Mouse (Mus musculus) liver, embryonic 15.5 days (tissue): ENCODE results near the gene Map2k3. TPM values are rescaled to one million over a fixed set of nuclear protein-coding genes. Genes with fewer than 3 reads are reported as not detected.

ENCODE experiments used
- ATAC-seq: fragments of 200-750 bp; cut with Nextera tagmentation; 2 replicates; pipeline ENCODE4 v1.8.0; 2017; ENCODE audit warnings: moderate number of reproducible peaks, mild to moderate bottlenecking, moderate library complexity; ENCODE audit not compliant: insufficient read depth
- H3K27ac ChIP-seq: fragments of 300-500 bp; sonication (generic); replicated peaks from 2 replicates; pipeline ENCODE4 v1.5.1; 2015; ENCODE audit warnings: mild to moderate bottlenecking, inconsistent platforms
- H3K27me3 ChIP-seq: fragments of 300-500 bp; sonication (generic); 2 replicates; pipeline ENCODE4 v1.6.1; 2015; ENCODE audit warnings: mild to moderate bottlenecking, inconsistent platforms
- H3K36me3 ChIP-seq: fragments of 300-500 bp; sonication (generic); replicated peaks from 2 replicates; pipeline ENCODE4 v1.6.1; 2015; ENCODE audit warnings: moderate library complexity, mild to moderate bottlenecking, inconsistent platforms
- H3K4me1 ChIP-seq: fragments of 300-500 bp; sonication (generic); replicated peaks from 2 replicates; pipeline ENCODE4 v1.6.1; 2015; ENCODE audit warnings: inconsistent platforms
- H3K4me2 ChIP-seq: fragments of 300-500 bp; sonication (generic); 2 replicates; pipeline ENCODE4 v1.6.1; 2015; ENCODE audit warnings: moderate library complexity, mild to moderate bottlenecking, inconsistent platforms
- H3K4me3 ChIP-seq: fragments of 300-500 bp; sonication (generic); replicated peaks from 2 replicates; pipeline ENCODE4 v1.5.1; 2015; ENCODE audit warnings: mild to moderate bottlenecking, inconsistent platforms
- H3K9ac ChIP-seq: fragments of 300-500 bp; sonication (generic); 2 replicates; pipeline ENCODE4 v1.6.1; 2015; ENCODE audit warnings: moderate library complexity, mild to moderate bottlenecking, inconsistent platforms
- H3K9me3 ChIP-seq: fragments of 300-500 bp; sonication (generic); replicated peaks from 2 replicates; pipeline ENCODE4 v1.6.1; 2016; ENCODE audit warnings: inconsistent platforms
- WGBS: fragments of 180-500 bp; shearing (Covaris S2); methylation state at CpG from one replicate; pipeline ENCODE4 v1.1.7; 2015; ENCODE audit warnings: mixed read lengths; ENCODE audit not compliant: insufficient replicate concordance; 5-methylcytosine and 5-hydroxymethylcytosine counted together
- polyA plus RNA-seq: library from polyadenylated mRNA; unstranded; fragments of >200 nt; fragmentation: Nextera tagmentation; extraction: Ambion mirVana; gene quantifications from 2 replicates; pipeline ENCODE4 v1.2.1, GENCODE M21; 2015

Map2k3 gene
- polyA plus RNA-seq, 1 experiment from 2014 or later = 142 TPM

GRCm38 (mm10) chr11:60955621-60956383 is 24.0 kb downstream of the Map2k3 start:
- H3K4me3 ChIP-seq = no peak overlapping the region
- H3K9ac ChIP-seq = no peak overlapping the region
- peaks cover 10% of the 10 kb centered on the region for H3K4me1 ChIP-seq
- no peak for ATAC-seq
- peaks cover 3% of the 10 kb centered on the region; the same call in 1 of the 2 replicates for H3K27me3 ChIP-seq
- peaks cover 29% of the 10 kb centered on the region for H3K36me3 ChIP-seq
- H3K27ac ChIP-seq = no peak overlapping the region
- no peak overlapping the region for H3K4me2 ChIP-seq
- WGBS = 75% methylated on average over 9 of the region's 9 CpGs
- no peaks in the 10 kb centered on the region for H3K9me3 ChIP-seq

DNA sequence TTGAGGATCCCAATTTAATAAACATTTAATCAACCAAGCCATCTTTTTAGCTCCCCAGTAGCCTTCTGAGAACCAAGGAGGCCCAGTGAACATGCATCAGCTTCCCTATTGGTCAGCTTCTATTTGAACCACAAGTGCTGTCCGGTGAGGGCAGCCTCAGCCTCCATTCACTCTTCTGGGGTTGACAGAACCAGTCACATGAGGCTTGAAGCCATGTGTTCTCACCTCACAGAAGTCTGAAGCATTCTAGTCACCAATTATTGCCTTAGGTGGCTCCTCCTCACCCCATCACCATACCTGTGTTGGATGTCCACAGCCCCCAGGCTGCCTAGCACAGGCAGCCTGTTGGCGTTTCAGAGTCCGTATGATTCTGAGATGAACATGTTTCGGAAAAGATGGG is 27.1 kb downstream of the Map2k3 start:
- no peak overlapping the region for H3K4me2 ChIP-seq
- no peaks in the 10 kb centered on the region for H3K9me3 ChIP-seq
- H3K36me3 ChIP-seq = no peaks in the 10 kb centered on the region
- H3K9ac ChIP-seq = no peak overlapping the region
- no peak overlapping the region for H3K4me3 ChIP-seq
- H3K4me1 ChIP-seq = peaks cover 4% of the 10 kb centered on the region
- ATAC-seq = no peak
- H3K27me3 ChIP-seq = peaks cover 7% of the 10 kb centered on the region; the same call in 1 of the 2 replicates
- 69% methylated on average over 4 of the region's 4 CpGs for WGBS
- no peak overlapping the region for H3K27ac ChIP-seq

GRCm38 (mm10) chr11:60961176-60961575 is 29.3 kb downstream of the Map2k3 start:
- Histone ChIP-seq H3K27me3 (peaks cover 7% of the 10 kb centered on the region; the same call in 1 of the 2 replicates), H3K4me2 (no peak overlapping the region), H3K9ac (no peak overlapping the region), H3K36me3 (no peaks in the 10 kb centered on the region), H3K27ac (no peak overlapping the region), H3K4me3 (no peak overlapping the region), H3K4me1 (no peaks in the 10 kb centered on the region), H3K9me3 (no peaks in the 10 kb centered on the region)
- WGBS = 37% methylated on average over 1 of the region's 1 CpGs
- no peak for ATAC-seq

GRCm38 (mm10) chr11:60962709-60963108 is 30.9 kb downstream of the Map2k3 start:
- Histone ChIP-seq H3K36me3 (no peaks in the 10 kb centered on the region), H3K9me3 (no peaks in the 10 kb centered on the region), H3K4me1 (no peaks in the 10 kb centered on the region), H3K4me3 (no peak overlapping the region), H3K27ac (no peak overlapping the region), H3K4me2 (no peak overlapping the region), H3K27me3 (peaks cover 7% of the 10 kb centered on the region; the same call in 1 of the 2 replicates), H3K9ac (no peak overlapping the region)
- 59% methylated on average over 5 of the region's 5 CpGs for WGBS
- ATAC-seq = no peak

DNA sequence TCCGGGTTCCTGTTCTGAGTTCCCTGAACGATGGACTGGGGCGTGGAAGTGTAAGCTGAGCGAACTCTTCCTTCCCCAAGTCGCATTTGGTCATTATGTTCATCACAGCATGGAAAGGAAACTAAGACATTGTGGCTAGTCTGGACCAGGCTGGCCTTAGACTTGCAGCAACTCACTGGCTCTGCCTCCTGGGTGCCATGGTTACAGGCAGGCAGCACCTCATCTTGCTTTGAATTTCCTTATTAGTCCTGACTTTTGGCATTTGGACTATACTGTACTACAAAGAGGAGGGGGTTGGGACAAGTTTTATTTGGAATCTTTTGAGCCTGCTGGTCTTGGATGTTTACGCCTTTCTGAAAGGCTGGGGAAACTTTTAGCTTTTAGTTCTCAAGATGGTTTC is 35.1 kb downstream of the Map2k3 start:
- WGBS = 43% methylated on average over 6 of the region's 6 CpGs
- Histone ChIP-seq H3K27me3 (peaks cover 5% of the 10 kb centered on the region; the same call in 1 of the 2 replicates), H3K27ac (no peak overlapping the region), H3K9me3 (no peaks in the 10 kb centered on the region), H3K4me2 (no peak overlapping the region), H3K9ac (no peak overlapping the region), H3K4me3 (no peak overlapping the region), H3K4me1 (no peaks in the 10 kb centered on the region), H3K36me3 (no peaks in the 10 kb centered on the region)
- ATAC-seq = no peak

DNA sequence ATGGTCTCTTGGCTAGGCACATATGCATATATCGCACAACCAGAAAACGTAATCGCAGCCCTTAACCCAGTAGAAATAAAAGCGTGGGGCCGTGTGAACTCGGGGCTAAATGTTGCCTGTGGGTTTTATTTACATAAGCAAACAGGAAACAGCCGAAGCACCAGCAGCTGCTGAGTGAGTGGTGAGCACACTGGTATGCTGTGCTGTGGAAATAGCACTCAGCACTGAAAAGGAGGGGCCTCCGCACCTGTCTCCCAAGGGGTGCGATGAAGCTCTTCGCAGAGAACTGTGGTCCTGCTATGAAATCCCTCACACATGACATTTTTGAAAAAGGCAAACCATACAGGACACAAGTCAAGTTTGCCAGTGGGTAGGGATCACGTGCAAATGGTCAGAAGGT is 43.3 kb downstream of the Map2k3 start:
- Histone ChIP-seq H3K9ac (no peak overlapping the region), H3K27me3 (0 out of 2 replicates have a peak, but pooled peaks cover 3% of the 10 kb centered on the region)
- WGBS = 58% methylated on average over 11 of the region's 11 CpGs

GRCm38 (mm10) chr11:60976234-60976633 is 44.4 kb downstream of the Map2k3 start:
- Histone ChIP-seq H3K9ac (no peak overlapping the region), H3K4me3 (no peak overlapping the region), H3K4me2 (no peak overlapping the region), H3K27me3 (0 out of 2 replicates have a peak, but pooled peaks cover 3% of the 10 kb centered on the region), H3K4me1 (peaks cover 8% of the 10 kb centered on the region), H3K36me3 (no peaks in the 10 kb centered on the region), H3K27ac (no peak overlapping the region), H3K9me3 (no peaks in the 10 kb centered on the region)
- 70% methylated on average over 2 of the region's 2 CpGs for WGBS
- ATAC-seq = no peak

More for the DNA sequence above, 43.3 kb downstream of the Map2k3 start:
- H3K4me2 ChIP-seq = no peak overlapping the region
- no peak overlapping the region for H3K4me3 ChIP-seq
- no peak for ATAC-seq
- H3K4me1 ChIP-seq = peaks cover 8% of the 10 kb centered on the region
- no peaks in the 10 kb centered on the region for H3K9me3 ChIP-seq
- H3K27ac ChIP-seq = no peak overlapping the region
- H3K36me3 ChIP-seq = no peaks in the 10 kb centered on the region

- Histone ChIP-seq H3K4me2 (no peak overlapping the region), H3K9ac (no peak overlapping the region), H3K27me3 (0 out of 2 replicates have a peak, but pooled peaks cover 3% of the 10 kb centered on the region), H3K4me3 (no peak overlapping the region), H3K27ac (no peak overlapping the region), H3K36me3 (no peaks in the 10 kb centered on the region), H3K9me3 (no peaks in the 10 kb centered on the region), H3K4me1 (peaks cover 8% of the 10 kb centered on the region)
- WGBS = 42% methylated on average over 8 of the region's 8 CpGs
- ATAC-seq = no peak
Observed at GRCm38 (mm10) chr11:60976742-60977141, 44.9 kb downstream of the Map2k3 start.

GRCm38 (mm10) chr11:60977153-60977552 is 45.3 kb downstream of the Map2k3 start:
- H3K36me3 ChIP-seq = no peaks in the 10 kb centered on the region
- H3K27me3 ChIP-seq = 0 out of 2 replicates have a peak, but pooled peaks cover 3% of the 10 kb centered on the region
- no peak overlapping the region for H3K9ac ChIP-seq
- peaks cover 8% of the 10 kb centered on the region for H3K4me1 ChIP-seq
- H3K27ac ChIP-seq = no peak overlapping the region
- no peak overlapping the region for H3K4me2 ChIP-seq
- WGBS = 44% methylated on average over 3 of the region's 3 CpGs
- ATAC-seq = no peak
- no peaks in the 10 kb centered on the region for H3K9me3 ChIP-seq
- no peak overlapping the region for H3K4me3 ChIP-seq

DNA sequence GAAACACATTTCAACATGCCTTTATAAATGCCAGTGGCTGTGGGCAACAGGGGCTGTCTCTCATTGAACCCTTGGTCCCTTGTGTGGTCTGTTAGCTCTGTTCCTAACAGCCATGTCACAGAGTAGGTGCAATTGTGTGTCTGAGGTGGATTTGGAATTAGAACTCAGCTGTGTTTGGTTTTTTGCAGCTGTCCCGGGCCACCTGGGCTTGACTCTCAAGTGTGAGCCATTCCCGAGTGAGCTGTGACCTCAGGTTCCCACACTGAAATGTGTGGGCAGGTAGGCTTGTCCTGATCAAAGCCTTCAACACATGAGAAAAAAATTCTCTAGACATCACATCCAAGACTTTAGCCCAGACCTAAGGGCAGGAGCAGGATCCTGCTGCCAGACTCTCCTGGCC is 46.8 kb downstream of the Map2k3 start:
- 0 out of 2 replicates have a peak, but pooled peaks cover 3% of the 10 kb centered on the region for H3K27me3 ChIP-seq
- no peak for ATAC-seq
- H3K36me3 ChIP-seq = no peaks in the 10 kb centered on the region
- peaks cover 8% of the 10 kb centered on the region for H3K4me1 ChIP-seq
- no peak overlapping the region for H3K9ac ChIP-seq
- WGBS = 57% methylated on average over 2 of the region's 2 CpGs
- no peak overlapping the region for H3K4me3 ChIP-seq
- H3K27ac ChIP-seq = no peak overlapping the region
- no peak overlapping the region for H3K4me2 ChIP-seq
- H3K9me3 ChIP-seq = no peaks in the 10 kb centered on the region

GRCm38 (mm10) chr11:60979788-60980187 is 48.0 kb downstream of the Map2k3 start:
- Histone ChIP-seq H3K4me3 (no peak overlapping the region), H3K27me3 (no peaks in the 10 kb centered on the region), H3K4me1 (peaks cover 8% of the 10 kb centered on the region), H3K9ac (no peak overlapping the region), H3K36me3 (no peaks in the 10 kb centered on the region), H3K9me3 (no peaks in the 10 kb centered on the region), H3K4me2 (no peak overlapping the region), H3K27ac (no peak overlapping the region)
- ATAC-seq = no peak
- WGBS = 61% methylated on average over 5 of the region's 5 CpGs
